Mouse (Mus musculus) lung, postnatal 0 days (tissue): ENCODE measurements around the gene Scn5a. TPM values are rescaled to one million over a fixed set of nuclear protein-coding genes. Genes with fewer than 3 reads are reported as not detected.

Experiments
- ATAC-seq: fragments of 200-750 bp; cut with Nextera tagmentation; 2 replicates; pipeline ENCODE4 v1.8.0; 2017; ENCODE audit warnings: moderate library complexity
- DNase-seq: peaks from one replicate; pipeline ENCODE4 v3.0.0-alpha.2; 2016; ENCODE audit warnings: low spot score
- H3K27ac ChIP-seq: fragments of 300-500 bp; sonication (generic); 2 replicates; pipeline ENCODE4 v1.5.1; 2014; ENCODE audit warnings: antibody characterized with exemption, mild to moderate bottlenecking, low read length, mixed read lengths
- H3K27me3 ChIP-seq: fragments of 300-500 bp; sonication (generic); replicated peaks from 2 replicates; pipeline ENCODE4 v1.6.1; 2014; ENCODE audit warnings: low read length, mixed read lengths; ENCODE audit not compliant: insufficient read depth
- H3K36me3 ChIP-seq: fragments of 300-500 bp; sonication (generic); 2 replicates; pipeline ENCODE4 v1.6.1; 2014; ENCODE audit warnings: low read length, mixed read lengths; ENCODE audit not compliant: insufficient read depth
- H3K4me1 ChIP-seq: fragments of 300-500 bp; sonication (generic); 2 replicates; pipeline ENCODE4 v1.6.1; 2014; ENCODE audit warnings: antibody characterized with exemption, low read depth, low read length, mixed read lengths; ENCODE audit not compliant: insufficient read depth
- H3K4me2 ChIP-seq: fragments of 300-500 bp; sonication (generic); replicated peaks from 2 replicates; pipeline ENCODE4 v1.6.1; 2014; ENCODE audit warnings: low read depth, mild to moderate bottlenecking, low read length, moderate library complexity, mixed read lengths
- H3K4me3 ChIP-seq: fragments of 300-500 bp; sonication (generic); 2 replicates; pipeline ENCODE4 v1.5.1; 2014; ENCODE audit warnings: low read depth, low read length
- H3K9ac ChIP-seq: fragments of 300-500 bp; sonication (generic); replicated peaks from 2 replicates; pipeline ENCODE4 v1.6.1; 2014; ENCODE audit warnings: low read depth, mild to moderate bottlenecking
- H3K9me3 ChIP-seq: fragments of 300-500 bp; sonication (generic); 2 replicates; pipeline ENCODE4 v1.6.1; 2016; ENCODE audit warnings: low read length, mixed read lengths
- CTCF ChIP-seq: IDR thresholded peaks from 2 replicates; pipeline ENCODE4 v1.5.1; 2016; ENCODE audit warnings: antibody characterized with exemption, mild to moderate bottlenecking
- EP300 ChIP-seq: IDR thresholded peaks from 2 replicates; pipeline ENCODE4 v1.6.1; 2016; ENCODE audit warnings: antibody characterized with exemption, mild to moderate bottlenecking, control low read depth
- WGBS: fragments of 180-500 bp; shearing (Covaris S2); extraction: QIAGEN DNeasy Blood & Tissue Kit; methylation state at CpG from one replicate; pipeline ENCODE4 v1.1.7; 2014; 5-methylcytosine and 5-hydroxymethylcytosine counted together
- polyA plus RNA-seq: library from polyadenylated mRNA; unstranded; fragments of >200 nt; fragmentation: Nextera tagmentation; extraction: Ambion mirVana; gene quantifications from 2 replicates; pipeline ENCODE4 v1.2.1, GENCODE M21; 2015

Scn5a gene
- polyA plus RNA-seq, 1 experiment from 2014 or later: 0.23 TPM

DNA sequence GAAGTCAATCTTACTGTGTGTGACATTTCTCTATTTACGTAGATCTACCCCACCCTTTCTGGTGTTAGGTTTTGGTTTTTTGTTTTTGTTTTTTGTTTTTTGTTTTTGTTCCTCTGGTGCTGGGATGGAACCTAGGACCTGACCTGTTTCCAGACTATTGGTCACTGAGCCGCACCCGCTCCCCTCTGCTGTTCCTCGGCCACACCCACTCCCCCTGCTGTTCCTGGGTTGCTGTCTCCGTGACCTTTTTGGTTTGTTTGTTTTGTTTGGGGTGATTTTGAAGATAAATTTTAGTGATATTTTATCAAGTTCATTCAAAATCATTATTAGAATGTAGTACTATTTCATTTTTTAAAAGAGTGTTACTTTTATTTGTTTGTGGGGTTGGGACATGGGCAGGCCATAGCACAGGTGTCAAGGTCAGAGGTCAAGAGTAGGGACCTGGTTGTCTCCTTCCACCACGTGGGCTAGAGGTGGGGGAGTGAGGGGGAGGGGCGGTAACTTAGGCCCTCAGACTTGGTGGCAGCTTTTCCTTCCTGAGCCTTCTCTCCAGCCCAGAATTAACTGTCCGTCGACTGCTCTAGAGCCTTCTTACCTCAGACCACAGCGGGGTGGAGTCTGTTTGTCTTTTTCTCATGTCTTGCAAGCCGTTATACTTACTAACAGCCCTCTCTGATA lies 73.7 kb downstream of the Scn5a start:
- Histone ChIP-seq H3K27ac (no peak overlapping the region), H3K9ac (no peak overlapping the region), H3K4me1 (no peaks in the 10 kb centered on the region), H3K4me2 (no peak overlapping the region), H3K36me3 (no peaks in the 10 kb centered on the region), H3K9me3 (0 out of 2 replicates have a peak, but pooled peaks cover 4% of the 10 kb centered on the region), H3K27me3 (no peaks in the 10 kb centered on the region), H3K4me3 (no peak overlapping the region)
- DNase-seq (no peak), ATAC-seq (no peak)
- 57% methylated on average over 11 of the region's 11 CpGs for WGBS
- TF ChIP-seq EP300: no peak
- no peak for TF ChIP-seq CTCF

DNA sequence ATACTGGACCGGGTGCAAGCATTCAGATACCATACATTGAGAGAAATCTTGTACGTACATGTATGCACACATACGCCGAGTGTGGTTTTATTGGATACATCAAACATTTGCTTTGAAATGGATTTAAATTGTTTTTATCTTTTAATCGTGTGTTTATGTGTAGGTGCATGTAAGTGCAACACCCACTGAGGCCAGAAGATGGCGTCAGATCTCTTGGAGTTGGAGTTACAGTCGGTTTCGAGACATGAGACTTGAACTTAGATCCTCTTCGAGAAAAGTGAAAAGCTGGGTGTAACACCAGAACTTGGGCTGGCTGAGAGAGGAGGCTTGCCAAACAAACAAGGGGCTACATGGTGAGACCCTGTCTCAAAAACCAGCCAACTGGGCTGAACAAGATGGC lies 75.2 kb downstream of the Scn5a start:
- WGBS: 91% methylated on average over 9 of the region's 9 CpGs
- Histone ChIP-seq H3K36me3 (no peaks in the 10 kb centered on the region), H3K27ac (no peak overlapping the region), H3K4me1 (no peaks in the 10 kb centered on the region), H3K9me3 (0 out of 2 replicates have a peak, but pooled peaks cover 4% of the 10 kb centered on the region), H3K4me3 (no peak overlapping the region), H3K9ac (no peak overlapping the region), H3K4me2 (no peak overlapping the region), H3K27me3 (no peaks in the 10 kb centered on the region)
- no peak for DNase-seq
- ATAC-seq: no peak
- TF ChIP-seq EP300: no peak

DNA sequence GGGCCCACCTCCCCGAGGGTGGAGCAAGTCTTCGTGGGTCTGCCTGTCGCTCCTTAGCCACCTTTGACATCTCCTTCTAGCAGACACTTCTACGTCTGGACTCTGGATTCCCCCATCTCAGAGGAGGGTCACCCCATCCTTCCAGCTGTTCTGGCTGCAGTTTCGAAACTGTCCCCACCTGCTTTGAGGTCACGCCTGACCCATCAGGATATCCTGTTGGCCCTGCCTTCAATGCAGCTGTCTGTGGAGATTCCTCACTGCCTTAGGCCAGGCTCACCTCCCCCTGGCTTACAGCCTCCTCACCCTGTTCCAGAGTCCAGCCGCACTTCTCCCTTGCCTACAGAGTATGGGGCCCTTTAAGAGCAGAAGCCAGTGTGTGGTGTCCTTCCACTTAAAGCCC lies 79.9 kb downstream of the Scn5a start:
- Histone ChIP-seq H3K9me3 (no peaks in the 10 kb centered on the region), H3K4me3 (no peak overlapping the region), H3K36me3 (no peaks in the 10 kb centered on the region), H3K27me3 (no peaks in the 10 kb centered on the region), H3K9ac (no peak overlapping the region), H3K4me2 (no peak overlapping the region), H3K4me1 (no peaks in the 10 kb centered on the region), H3K27ac (no peak overlapping the region)
- TF ChIP-seq CTCF: no peak
- no peak for TF ChIP-seq EP300
- ATAC-seq (no peak), DNase-seq (no peak)
- WGBS: 61% methylated on average over 7 of the region's 7 CpGs

DNA sequence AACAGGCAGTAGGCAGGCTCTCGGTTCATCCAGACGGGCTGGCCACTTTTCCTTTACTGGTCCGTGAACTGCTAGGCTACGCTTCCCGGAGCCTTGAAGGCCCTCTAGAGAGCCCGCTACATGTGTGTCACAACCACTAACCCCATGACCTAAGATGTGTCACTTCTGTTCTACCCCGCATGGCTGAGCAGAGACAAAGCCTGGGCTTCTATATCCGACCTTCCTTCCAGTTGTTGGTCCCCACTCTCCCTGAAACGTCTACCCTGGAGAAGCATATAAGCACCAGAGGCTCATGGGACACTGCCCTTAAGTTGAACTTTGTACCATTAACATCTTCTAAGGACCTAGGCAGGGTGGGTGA lies 80.6 kb downstream of the Scn5a start:
- no peaks in the 10 kb centered on the region for H3K36me3 ChIP-seq
- no peak overlapping the region for H3K27ac ChIP-seq
- no peak overlapping the region for H3K4me3 ChIP-seq
- H3K4me2 ChIP-seq: no peak overlapping the region
- WGBS: 81% methylated on average over 9 of the region's 9 CpGs
- DNase-seq (no peak), ATAC-seq (no peak)
- no peak overlapping the region for H3K9ac ChIP-seq
- TF ChIP-seq EP300: no peak
- no peak for TF ChIP-seq CTCF
- no peaks in the 10 kb centered on the region for H3K4me1 ChIP-seq
- no peaks in the 10 kb centered on the region for H3K9me3 ChIP-seq
- no peaks in the 10 kb centered on the region for H3K27me3 ChIP-seq

DNA sequence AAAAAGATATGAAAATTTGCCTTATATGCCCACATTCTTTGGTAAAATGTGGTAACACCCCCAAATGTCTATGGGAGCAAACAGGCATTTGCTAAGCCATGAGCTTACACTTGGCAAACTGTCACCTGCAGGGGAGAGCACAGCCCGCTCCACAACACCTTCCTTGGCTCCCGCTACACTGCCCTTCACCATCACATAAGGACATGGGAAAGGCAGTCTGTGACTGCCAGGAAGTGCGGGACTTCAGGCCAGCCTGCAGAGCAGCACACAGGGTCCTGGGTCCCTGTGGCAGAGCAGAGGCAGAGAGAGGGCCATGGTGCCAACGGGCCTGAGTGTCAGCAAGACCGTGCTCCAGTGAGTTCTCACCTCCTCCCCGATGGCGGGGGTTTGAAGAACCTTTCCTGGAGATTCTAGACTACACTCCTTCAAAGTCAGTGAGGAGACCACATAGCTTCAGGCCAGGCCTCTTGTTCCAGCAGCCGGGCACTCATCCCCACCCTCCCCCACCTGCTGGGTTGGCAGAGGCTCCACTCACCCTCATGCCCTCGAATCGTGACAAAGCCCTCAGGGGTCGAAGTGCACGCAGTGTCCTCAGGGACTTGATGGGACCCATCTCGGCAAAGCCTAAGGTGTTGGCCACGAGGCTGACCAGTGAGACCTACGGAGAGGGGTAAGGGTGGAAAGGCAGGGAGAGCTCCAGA lies 81.1 kb downstream of the Scn5a start:
- no peaks in the 10 kb centered on the region for H3K9me3 ChIP-seq
- DNase-seq (no peak), ATAC-seq (no peak)
- no peak overlapping the region for H3K4me3 ChIP-seq
- H3K4me1 ChIP-seq: no peaks in the 10 kb centered on the region
- no peak overlapping the region for H3K9ac ChIP-seq
- TF ChIP-seq CTCF (no peak), EP300 (no peak)
- no peaks in the 10 kb centered on the region for H3K36me3 ChIP-seq
- WGBS: 81% methylated on average over 15 of the region's 15 CpGs
- no peak overlapping the region for H3K27ac ChIP-seq
- no peaks in the 10 kb centered on the region for H3K27me3 ChIP-seq
- H3K4me2 ChIP-seq: no peak overlapping the region

DNA sequence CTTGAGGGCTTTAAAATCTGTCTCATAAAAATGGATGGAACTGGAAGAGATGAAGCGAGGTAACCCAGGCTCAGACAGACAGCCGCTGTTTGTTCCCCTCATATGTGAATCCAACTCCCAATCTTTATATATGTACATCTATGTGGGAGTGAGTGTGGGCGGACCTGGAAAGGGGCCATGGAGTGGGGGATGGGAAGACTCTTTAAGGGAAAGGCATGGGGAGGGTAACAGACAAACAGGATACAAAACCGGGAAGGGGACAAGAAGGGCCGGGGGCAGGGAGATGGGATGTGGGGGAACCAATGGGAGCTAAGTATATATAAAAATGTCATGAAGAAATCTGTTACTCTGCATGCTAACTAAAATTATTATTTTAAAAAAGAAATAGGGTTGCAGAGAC lies 81.9 kb downstream of the Scn5a start:
- WGBS: 38% methylated on average over 5 of the region's 5 CpGs

More for the DNA sequence above, 81.9 kb downstream of the Scn5a start:
- Histone ChIP-seq H3K4me1 (no peaks in the 10 kb centered on the region), H3K27me3 (no peaks in the 10 kb centered on the region), H3K9ac (no peak overlapping the region), H3K27ac (no peak overlapping the region), H3K4me3 (no peak overlapping the region), H3K9me3 (no peaks in the 10 kb centered on the region), H3K4me2 (no peak overlapping the region), H3K36me3 (no peaks in the 10 kb centered on the region)
- no peak for ATAC-seq
- no peak for DNase-seq
- no peak for TF ChIP-seq EP300
